Comparison of ENCODE assay signal across 8 mouse cellular contexts in genomic region chr5:125393622-125394603, GRCm38 (mm10). TPM values are rescaled to one million over a fixed set of nuclear protein-coding genes. Genes with fewer than 3 reads are reported as not detected.
DNase-seq lines count a peak whose midpoint lies in the region; ATAC-seq and TF ChIP-seq lines count a peak whose summit lies in the region.

No protein-coding gene starts in this region.

- peak overlapping the region; percentile 47 for H3K4me2 ChIP-seq in forebrain, embryonic 11.5 days (ENCODE audit: low read depth, low read length, severe bottlenecking)

- peaks cover 1% of the 10 kb centered on the region for H3K36me3 ChIP-seq in E14TG2a.4 (ENCODE audit: insufficient read depth, low read length)
- no peaks in the 10 kb centered on the region for H3K36me3 ChIP-seq in forebrain, embryonic 11.5 days (ENCODE audit: control insufficient read depth, insufficient read depth, low read length)

- intact Hi-C loops in heart, postnatal 14 days (cut with DNase I), result no loop called here

- no peak for TF ChIP-seq CTCF in E14TG2a.4 (conservative IDR thresholded peaks at IDR 0.05; ENCODE audit: low read length)
- no peak for TF ChIP-seq CTCF in brain, embryonic 14.5 days (IDR thresholded peaks at IDR 0.05; ENCODE audit: borderline replicate concordance, extremely low read depth, insufficient read depth, insufficient read length)
- TF ChIP-seq CTCF in lung, adult 2 months (IDR thresholded peaks at IDR 0.05; ENCODE audit: insufficient read depth, low read length), result no peak

- peak overlapping the region; percentile 70 for H3K4me3 ChIP-seq in E14TG2a.4 (replicated peaks; ENCODE audit: low read length)
- H3K4me3 ChIP-seq in forebrain, embryonic 11.5 days (ENCODE audit: low read depth, low read length), result peak overlapping the region; percentile 20
- H3K4me3 ChIP-seq in lung, adult 2 months (replicated peaks; ENCODE audit: extremely low read depth, low read depth, low read length), result peak overlapping the region; percentile 66

- peak overlapping the region; percentile 61 for H3K9ac ChIP-seq in forebrain, embryonic 11.5 days (ENCODE audit: low read length)

- peaks cover 3% of the 10 kb centered on the region for H3K27me3 ChIP-seq in E14TG2a.4 (ENCODE audit: insufficient read depth, low read length)
- H3K27me3 ChIP-seq in forebrain, embryonic 11.5 days (ENCODE audit: control insufficient read depth, insufficient read depth, low read length), result no peaks in the 10 kb centered on the region

- peak overlapping the region; percentile 98 for H3K27ac ChIP-seq in forebrain, embryonic 11.5 days (ENCODE audit: low read depth, low read length)

- ATAC-seq in forebrain, embryonic 11.5 days (replicated peaks; ENCODE audit: low FRiP score), result peak; percentile 80

- H3K9me3 ChIP-seq in E14TG2a.4 (ENCODE audit: low read length), result peaks cover 4% of the 10 kb centered on the region; the same call in 1 of the 2 replicates
- H3K9me3 ChIP-seq in forebrain, embryonic 11.5 days (ENCODE audit: control insufficient read depth, low read length), result no peaks in the 10 kb centered on the region

- TF ChIP-seq POLR2A in brain, embryonic 14.5 days (IDR thresholded peaks at IDR 0.05; ENCODE audit: borderline replicate concordance, extremely low read depth, insufficient read depth, insufficient read length, poor library complexity, severe bottlenecking), result no peak
- TF ChIP-seq POLR2A in lung, adult 2 months (IDR thresholded peaks at IDR 0.05; ENCODE audit: borderline replicate concordance, extremely low read depth, low read depth, low read length), result 0 out of 2 replicates have a peak, but pooled peaks have one; percentile 12

- WGBS in forebrain, embryonic 11.5 days, result 10% methylated on average over 23 of the region's 25 CpGs
- 3% methylated on average over 23 of the region's 25 CpGs for WGBS in lung, adult 2 months

- peak; percentile 98 for DNase-seq in brain, embryonic 14.5 days (ENCODE audit: low read depth)
- peak; percentile 92 for DNase-seq in forebrain, embryonic 11.5 days (ENCODE audit: low spot score)
- peak; percentile 70 to 80 for DNase-seq in heart, postnatal 14 days
- peak; percentile 83 to 88 for DNase-seq in kidney, postnatal 4 days
- peak; percentile 75 for DNase-seq in lung, adult 2 months
- DNase-seq in ovary, adult 18-20 months (ENCODE audit: low spot score), result peak; percentile 84
- peak; percentile 87 for DNase-seq in thymus, postnatal 0 days (ENCODE audit: low spot score)

- H3K4me1 ChIP-seq in E14TG2a.4 (replicated peaks; ENCODE audit: low read depth, low read length), result peaks cover 48% of the 10 kb centered on the region
- H3K4me1 ChIP-seq in forebrain, embryonic 11.5 days (replicated peaks; ENCODE audit: control insufficient read depth, insufficient read depth, low read length), result peaks cover 18% of the 10 kb centered on the region
- peaks cover 9% of the 10 kb centered on the region for H3K4me1 ChIP-seq in lung, adult 2 months (ENCODE audit: control insufficient read depth, insufficient read depth, low read length)

RNA-seq across cellular contexts. Expression of gene Ubc, which starts 3.9 kb away (rescaled TPM):
- 784 and 896 TPM in 2 replicates for polyA plus RNA-seq in brain, embryonic 14.5 days (2012; rRNA removed)
- polyA plus RNA-seq in forebrain, embryonic 11.5 days (2014; fragmentation: Nextera tagmentation; extraction: Ambion mirVana), result 1,042 and 1,121 TPM in 2 replicates
- total RNA-seq in heart, postnatal 14 days (2021), result 1,000 to 10,000 TPM in 1 of 2 experiments, 100 to 1,000 TPM in 1; 947 to 1,009 TPM
- polyA plus RNA-seq in lung, adult 2 months (2012; rRNA removed), result 705 and 874 TPM in 2 replicates
- 532 and 603 TPM in 2 replicates for polyA plus RNA-seq in thymus, postnatal 0 days (2015; fragmentation: Nextera tagmentation; extraction: Ambion mirVana)

RNA-seq across cellular contexts. Expression of gene Gm10382, which starts 4.8 kb away (rescaled TPM):
- polyA plus RNA-seq in brain, embryonic 14.5 days (2012; rRNA removed), result 0.34 and 0.58 TPM in 2 replicates
- polyA plus RNA-seq in forebrain, embryonic 11.5 days (2014; fragmentation: Nextera tagmentation; extraction: Ambion mirVana), result 0.23 and 0.65 TPM in 2 replicates
- under 1 TPM in 1 of 2 experiments, not detected in 1; 0.24 TPM for total RNA-seq in heart, postnatal 14 days (2021)
- 0.20 and 0.25 TPM in 2 replicates for polyA plus RNA-seq in lung, adult 2 months (2012; rRNA removed)
- polyA plus RNA-seq in thymus, postnatal 0 days (2015; fragmentation: Nextera tagmentation; extraction: Ambion mirVana), result 0.44 and 0.74 TPM in 2 replicates

RNA-seq across cellular contexts. Expression of gene Dhx37, which starts 40.0 kb away (rescaled TPM):
- 27.6 and 31.5 TPM in 2 replicates for polyA plus RNA-seq in brain, embryonic 14.5 days (2012; rRNA removed)
- 15.7 and 16.4 TPM in 2 replicates for polyA plus RNA-seq in forebrain, embryonic 11.5 days (2014; fragmentation: Nextera tagmentation; extraction: Ambion mirVana)
- total RNA-seq in heart, postnatal 14 days (2021), result 10 to 100 TPM; 10.8 to 11.5 TPM
- polyA plus RNA-seq in lung, adult 2 months (2012; rRNA removed), result 11.1 and 13.4 TPM in 2 replicates
- polyA plus RNA-seq in thymus, postnatal 0 days (2015; fragmentation: Nextera tagmentation; extraction: Ambion mirVana), result 8.1 and 8.2 TPM in 2 replicates

RNA-seq across cellular contexts. Expression of gene Bri3bp, which starts 47.5 kb away (rescaled TPM):
- 13.0 and 23.5 TPM in 2 replicates for polyA plus RNA-seq in brain, embryonic 14.5 days (2012; rRNA removed)
- polyA plus RNA-seq in forebrain, embryonic 11.5 days (2014; fragmentation: Nextera tagmentation; extraction: Ambion mirVana), result 44.1 TPM in 2 replicates
- 10 to 100 TPM; 48.0 to 62.4 TPM for total RNA-seq in heart, postnatal 14 days (2021)
- 5.0 and 8.2 TPM in 2 replicates for polyA plus RNA-seq in lung, adult 2 months (2012; rRNA removed)
- polyA plus RNA-seq in thymus, postnatal 0 days (2015; fragmentation: Nextera tagmentation; extraction: Ambion mirVana), result 37.3 and 42.5 TPM in 2 replicates

RNA-seq across cellular contexts. Expression of gene Scarb1, which starts 53.0 kb away (rescaled TPM):
- 43.1 and 45.0 TPM in 2 replicates for polyA plus RNA-seq in brain, embryonic 14.5 days (2012; rRNA removed)
- polyA plus RNA-seq in forebrain, embryonic 11.5 days (2014; fragmentation: Nextera tagmentation; extraction: Ambion mirVana), result 43.7 and 45.7 TPM in 2 replicates
- 10 to 100 TPM; 60.1 to 77.5 TPM for total RNA-seq in heart, postnatal 14 days (2021)
- 173 and 196 TPM in 2 replicates for polyA plus RNA-seq in lung, adult 2 months (2012; rRNA removed)
- polyA plus RNA-seq in thymus, postnatal 0 days (2015; fragmentation: Nextera tagmentation; extraction: Ambion mirVana), result 36.7 and 37.9 TPM in 2 replicates

Comparison
In these comparisons a context has a peak if more than half of its experiments do, and no peak if none do; other contexts are left out.
1. Peak in every context shown above with its lines: DNase-seq, ATAC-seq, H3K4me3 ChIP-seq and H3K27ac ChIP-seq.
2. H3K4me3 ChIP-seq: peak in every context shown above with its lines; median percentile 70 in E14TG2a.4; 66 in lung, adult 2 months; 20 in forebrain, embryonic 11.5 days.